Mouse (Mus musculus) forebrain, embryonic 13.5 days (tissue): ENCODE measurements at regions not wholly inside any gene's neighbourhood (a gene's known extent, or its start where the extent isn't known, plus 50 kb on each side); places are given as distances from the start of the nearest gene placed in this dataset.

ENCODE experiments used
- ATAC-seq: fragments of 200-750 bp; cut with Nextera tagmentation; 2 replicates; pipeline ENCODE4 v1.8.0; 2017
- H3K27ac ChIP-seq: fragments of 300-500 bp; sonication (generic); 2 replicates; pipeline ENCODE4 v1.5.1; 2015; ENCODE audit warnings: inconsistent platforms, mild to moderate bottlenecking, moderate library complexity
- H3K27me3 ChIP-seq: fragments of 300-500 bp; sonication (generic); 2 replicates; pipeline ENCODE4 v1.6.1; 2015; ENCODE audit warnings: mild to moderate bottlenecking, inconsistent platforms
- H3K36me3 ChIP-seq: fragments of 300-500 bp; sonication (generic); 2 replicates; pipeline ENCODE4 v1.6.1; 2015; ENCODE audit warnings: mild to moderate bottlenecking, inconsistent platforms; ENCODE audit not compliant: poor library complexity, severe bottlenecking
- H3K4me1 ChIP-seq: fragments of 300-500 bp; sonication (generic); 2 replicates; pipeline ENCODE4 v1.6.1; 2015; ENCODE audit warnings: inconsistent platforms
- H3K4me2 ChIP-seq: fragments of 300-500 bp; sonication (generic); 2 replicates; pipeline ENCODE4 v1.6.1; 2015; ENCODE audit warnings: inconsistent platforms, mild to moderate bottlenecking, moderate library complexity
- H3K4me3 ChIP-seq: fragments of 300-500 bp; sonication (generic); 2 replicates; pipeline ENCODE4 v1.5.1; 2015; ENCODE audit warnings: mild to moderate bottlenecking, inconsistent platforms
- H3K9ac ChIP-seq: fragments of 300-500 bp; sonication (generic); 2 replicates; pipeline ENCODE4 v1.6.1; 2015; ENCODE audit warnings: mild to moderate bottlenecking, inconsistent platforms
- H3K9me3 ChIP-seq: fragments of 300-500 bp; sonication (generic); replicated peaks from 2 replicates; pipeline ENCODE4 v1.6.1; 2016; ENCODE audit warnings: inconsistent platforms
- WGBS: fragments of 180-500 bp; shearing (Covaris S2); methylation state at CpG from one replicate; pipeline ENCODE4 v1.1.7; 2015; 5-methylcytosine and 5-hydroxymethylcytosine counted together

DNA sequence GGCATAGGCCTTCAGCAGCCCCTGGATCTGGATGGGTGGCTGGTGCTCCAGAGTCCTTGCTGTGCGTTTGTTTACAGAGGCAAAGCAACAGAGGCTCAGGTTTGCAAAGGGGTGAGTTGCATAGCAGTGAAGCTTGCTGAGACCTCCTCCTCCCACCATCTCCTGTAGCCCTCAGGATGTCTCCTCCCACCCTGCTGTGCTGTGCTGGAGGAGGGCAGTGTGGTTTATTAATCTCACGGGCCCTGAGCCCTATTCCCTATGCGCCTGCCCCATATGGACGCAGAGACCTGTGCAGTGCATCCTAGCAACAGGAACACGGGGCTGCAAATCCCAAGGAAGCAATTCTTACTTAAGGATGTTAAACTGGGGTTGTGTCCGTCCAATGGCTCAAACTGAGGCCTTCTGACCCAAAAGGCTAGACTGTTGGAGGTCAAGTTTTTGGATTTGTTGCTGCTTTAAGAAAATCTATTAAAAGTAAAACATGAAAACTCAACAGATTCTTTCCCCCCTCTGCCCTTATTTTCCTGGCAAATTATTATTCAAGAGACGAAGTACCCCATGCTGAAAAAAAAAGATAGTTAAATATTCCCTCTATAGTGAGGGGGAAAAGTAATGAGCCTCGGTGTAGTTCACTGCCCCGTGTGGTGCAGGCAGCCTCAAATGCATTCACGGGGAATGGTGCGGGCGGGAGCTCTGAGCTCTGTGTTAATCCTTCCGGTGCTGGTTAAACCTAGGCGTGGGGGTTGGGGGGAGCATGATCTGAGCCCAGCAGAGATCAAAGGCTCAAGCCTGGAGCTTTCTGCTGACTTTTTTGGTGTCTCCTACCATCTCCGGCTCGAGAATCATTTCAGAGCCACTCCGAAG is 297.8 kb downstream of the Cdh26 start:
- Histone ChIP-seq H3K4me1 (peaks cover 19% of the 10 kb centered on the region), H3K9ac (peak overlapping the region; percentile 8; the same call in 1 of the 2 replicates), H3K4me2 (peak overlapping the region; percentile 45), H3K9me3 (no peaks in the 10 kb centered on the region), H3K27ac (no peak overlapping the region; the same call in 1 of the 2 replicates), H3K36me3 (no peaks in the 10 kb centered on the region), H3K4me3 (no peak overlapping the region), H3K27me3 (no peaks in the 10 kb centered on the region)
- 3% methylated on average over 17 of the region's 17 CpGs for WGBS
- ATAC-seq, result peak; percentile 72

DNA sequence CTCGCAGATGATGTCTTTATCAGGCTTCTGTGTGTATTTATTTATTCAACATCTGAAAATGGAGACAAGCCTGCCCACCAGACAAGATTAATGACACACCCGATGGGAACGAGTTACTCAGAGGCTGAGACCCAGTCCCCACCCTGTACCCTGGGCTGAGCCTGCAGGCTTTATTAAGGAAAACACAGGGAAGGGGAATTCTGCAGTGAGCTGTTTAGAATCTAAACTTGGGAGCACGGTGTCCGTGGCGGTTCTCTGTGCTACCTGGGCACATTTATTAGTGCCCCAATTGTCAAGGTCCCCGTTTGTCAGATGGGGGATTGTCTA is 298.4 kb downstream of the Cdh26 start:
- no peak for ATAC-seq
- Histone ChIP-seq H3K9me3 (no peaks in the 10 kb centered on the region), H3K4me1 (peaks cover 19% of the 10 kb centered on the region), H3K4me3 (no peak overlapping the region), H3K27me3 (no peaks in the 10 kb centered on the region), H3K27ac (no peak overlapping the region), H3K36me3 (no peaks in the 10 kb centered on the region), H3K4me2 (peak overlapping the region; percentile 45), H3K9ac (peak overlapping the region; percentile 8; the same call in 1 of the 2 replicates)
- 5% methylated on average over 7 of the region's 7 CpGs for WGBS

GRCm38 (mm10) chr2:178735099-178735498 is 304.8 kb downstream of the Cdh26 start:
- no peak for ATAC-seq
- Histone ChIP-seq H3K4me1 (no peaks in the 10 kb centered on the region), H3K4me2 (no peak overlapping the region), H3K9me3 (no peaks in the 10 kb centered on the region), H3K36me3 (no peaks in the 10 kb centered on the region), H3K9ac (no peak overlapping the region), H3K4me3 (no peak overlapping the region), H3K27me3 (no peaks in the 10 kb centered on the region), H3K27ac (no peak overlapping the region)
- 18% methylated on average over 2 of the region's 2 CpGs for WGBS

DNA sequence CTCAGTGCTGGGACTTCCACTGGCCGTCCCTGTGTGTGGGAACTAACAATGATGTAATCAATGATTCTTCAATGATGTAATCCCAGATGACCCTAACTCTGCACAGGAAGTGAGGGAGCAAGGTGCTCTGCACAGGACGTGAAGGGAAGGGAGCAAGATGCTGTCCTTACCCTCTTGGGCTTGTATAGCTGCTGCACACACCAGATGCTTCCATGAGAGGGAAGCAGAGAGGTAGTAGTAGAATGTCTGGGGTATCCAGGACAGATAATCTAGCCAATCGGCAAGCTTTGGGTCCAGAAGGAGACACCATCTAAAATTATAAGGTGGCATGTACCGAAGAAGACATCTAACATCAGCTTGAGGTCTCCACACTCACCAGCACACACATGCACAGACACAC is 314.3 kb downstream of the Cdh26 start:
- H3K36me3 ChIP-seq, result no peaks in the 10 kb centered on the region
- H3K27ac ChIP-seq, result no peak overlapping the region
- no peaks in the 10 kb centered on the region for H3K27me3 ChIP-seq
- peaks cover 13% of the 10 kb centered on the region for H3K4me1 ChIP-seq
- no peaks in the 10 kb centered on the region for H3K9me3 ChIP-seq
- no peak overlapping the region for H3K9ac ChIP-seq
- no peak overlapping the region for H3K4me2 ChIP-seq
- ATAC-seq, result no peak
- WGBS, result 77% methylated on average over 4 of the region's 4 CpGs
- no peak overlapping the region for H3K4me3 ChIP-seq

GRCm38 (mm10) chr2:178745296-178746015 is 315.1 kb downstream of the Cdh26 start:
- Histone ChIP-seq H3K4me3 (no peak overlapping the region), H3K36me3 (no peaks in the 10 kb centered on the region), H3K9ac (no peak overlapping the region), H3K4me2 (0 out of 2 replicates have a peak overlapping the region, but pooled peaks have one; percentile 19), H3K9me3 (no peaks in the 10 kb centered on the region), H3K27me3 (no peaks in the 10 kb centered on the region), H3K4me1 (peaks cover 13% of the 10 kb centered on the region), H3K27ac (no peak overlapping the region)
- ATAC-seq, result peak; percentile 62; the same call in 1 of the 2 replicates
- WGBS, result 12% methylated on average over 14 of the region's 14 CpGs

GRCm38 (mm10) chr2:178751247-178751646 is 320.9 kb downstream of the Cdh26 start:
- H3K27me3 ChIP-seq, result no peaks in the 10 kb centered on the region
- H3K36me3 ChIP-seq, result no peaks in the 10 kb centered on the region
- no peak overlapping the region for H3K9ac ChIP-seq
- no peaks in the 10 kb centered on the region for H3K9me3 ChIP-seq
- no peak overlapping the region for H3K4me2 ChIP-seq
- H3K4me1 ChIP-seq, result no peaks in the 10 kb centered on the region
- no peak for ATAC-seq
- H3K4me3 ChIP-seq, result no peak overlapping the region
- WGBS, result 90% methylated on average over 1 of the region's 1 CpGs
- no peak overlapping the region for H3K27ac ChIP-seq

DNA sequence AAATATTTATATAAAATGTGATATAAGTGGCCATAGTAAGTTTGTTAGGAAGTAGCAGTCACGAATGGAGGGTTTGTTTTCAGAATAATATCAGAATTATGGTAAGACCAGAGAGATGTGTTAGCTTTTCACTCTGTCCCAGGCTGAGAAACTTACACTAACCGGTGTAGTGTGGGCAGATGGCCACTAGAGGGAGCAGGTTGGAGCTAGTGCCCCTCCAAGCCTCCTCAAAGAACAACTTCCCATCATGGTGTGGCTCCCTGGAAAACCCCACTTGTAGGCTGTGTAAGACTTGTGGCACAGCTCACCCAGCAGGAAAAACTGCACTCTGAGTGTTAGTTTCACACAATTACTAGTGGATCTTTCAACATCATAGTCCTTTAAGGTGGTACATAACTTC is 328.0 kb downstream of the Cdh26 start:
- Histone ChIP-seq H3K4me3 (no peak overlapping the region), H3K4me1 (no peaks in the 10 kb centered on the region), H3K9ac (no peak overlapping the region), H3K36me3 (no peaks in the 10 kb centered on the region), H3K4me2 (no peak overlapping the region), H3K27me3 (no peaks in the 10 kb centered on the region), H3K27ac (no peak overlapping the region), H3K9me3 (no peaks in the 10 kb centered on the region)
- ATAC-seq, result peak; percentile 78
- 0% methylated on average over 2 of the region's 2 CpGs for WGBS

DNA sequence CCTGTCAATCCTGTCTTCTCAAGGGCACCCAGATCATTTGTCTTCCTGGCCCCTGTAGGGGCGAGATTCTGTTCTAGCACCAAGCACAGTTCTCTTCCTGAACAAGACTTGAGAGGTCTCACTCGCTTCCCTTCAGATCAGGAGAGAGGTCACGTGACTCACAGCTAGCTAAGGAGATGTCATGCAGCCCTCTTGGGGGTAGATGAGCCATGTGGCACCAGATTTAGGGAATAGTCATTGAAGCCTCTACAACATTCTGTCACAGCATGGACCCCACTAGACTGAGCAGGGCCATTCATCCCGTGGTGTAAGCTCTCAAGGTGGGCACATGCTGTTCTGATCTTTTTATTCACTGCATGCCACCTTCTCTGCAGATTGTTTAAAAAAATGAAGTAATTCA is 338.2 kb downstream of the Cdh26 start:
- WGBS, result 75% methylated on average over 4 of the region's 4 CpGs
- Histone ChIP-seq H3K36me3 (no peaks in the 10 kb centered on the region), H3K4me1 (peaks cover 5% of the 10 kb centered on the region; the same call in 1 of the 2 replicates), H3K27ac (no peak overlapping the region), H3K4me3 (no peak overlapping the region), H3K9ac (no peak overlapping the region), H3K4me2 (no peak overlapping the region), H3K9me3 (no peaks in the 10 kb centered on the region), H3K27me3 (no peaks in the 10 kb centered on the region)
- no peak for ATAC-seq

- Histone ChIP-seq H3K27me3 (no peaks in the 10 kb centered on the region), H3K4me2 (no peak overlapping the region), H3K4me1 (peaks cover 5% of the 10 kb centered on the region; the same call in 1 of the 2 replicates), H3K27ac (no peak overlapping the region), H3K9me3 (no peaks in the 10 kb centered on the region), H3K9ac (no peak overlapping the region), H3K36me3 (no peaks in the 10 kb centered on the region), H3K4me3 (no peak overlapping the region)
- no peak for ATAC-seq
- 87% methylated on average over 4 of the region's 4 CpGs for WGBS
These were observed 338.7 kb downstream of the Cdh26 start for GRCm38 (mm10) chr2:178769001-178769400.

- no peaks in the 10 kb centered on the region for H3K36me3 ChIP-seq
- WGBS, result 24% methylated on average over 1 of the region's 1 CpGs
- H3K27ac ChIP-seq, result no peak overlapping the region
- H3K27me3 ChIP-seq, result no peaks in the 10 kb centered on the region
- H3K4me3 ChIP-seq, result no peak overlapping the region
- H3K9me3 ChIP-seq, result no peaks in the 10 kb centered on the region
- ATAC-seq, result no peak
- H3K4me1 ChIP-seq, result peaks cover 5% of the 10 kb centered on the region; the same call in 1 of the 2 replicates
- H3K4me2 ChIP-seq, result no peak overlapping the region
- H3K9ac ChIP-seq, result no peak overlapping the region
These were observed 341.1 kb downstream of the Cdh26 start for GRCm38 (mm10) chr2:178771435-178771834.

DNA sequence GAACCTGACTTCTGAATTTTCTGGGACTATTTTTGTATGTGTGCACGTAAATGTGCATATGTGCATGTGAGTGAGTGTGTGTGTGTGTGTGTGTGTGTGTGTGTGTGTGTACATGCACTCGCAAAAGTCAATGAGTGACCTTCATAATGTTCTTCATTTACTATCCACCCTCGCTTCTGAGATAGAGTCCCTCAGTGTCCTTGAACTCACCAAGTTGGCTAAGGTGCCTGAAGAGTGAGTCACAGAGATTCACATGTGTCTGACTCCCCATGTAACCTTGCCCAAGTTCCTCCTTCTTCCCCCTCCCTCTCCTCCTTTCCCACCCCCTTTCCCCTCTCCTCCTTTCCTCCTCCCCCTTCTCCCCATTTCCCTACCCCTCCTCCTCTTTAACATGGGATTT is 341.6 kb downstream of the Cdh26 start:
- H3K4me3 ChIP-seq, result no peak overlapping the region
- no peaks in the 10 kb centered on the region for H3K9me3 ChIP-seq
- no peak overlapping the region for H3K4me2 ChIP-seq
- no peaks in the 10 kb centered on the region for H3K27me3 ChIP-seq
- no peak for ATAC-seq
- H3K9ac ChIP-seq, result no peak overlapping the region
- 91% methylated on average over 3 of the region's 3 CpGs for WGBS
- H3K36me3 ChIP-seq, result no peaks in the 10 kb centered on the region
- no peak overlapping the region for H3K27ac ChIP-seq
- H3K4me1 ChIP-seq, result peaks cover 5% of the 10 kb centered on the region; the same call in 1 of the 2 replicates

- H3K27me3 ChIP-seq, result no peaks in the 10 kb centered on the region
- no peaks in the 10 kb centered on the region for H3K9me3 ChIP-seq
- WGBS, result 55% methylated on average over 25 of the region's 25 CpGs
- peak; percentile 88 for ATAC-seq
- H3K27ac ChIP-seq, result 0 out of 2 replicates have a peak overlapping the region, but pooled peaks have one; percentile 22
- no peaks in the 10 kb centered on the region for H3K36me3 ChIP-seq
- H3K4me1 ChIP-seq, result peaks cover 21% of the 10 kb centered on the region
- H3K9ac ChIP-seq, result no peak overlapping the region
- H3K4me2 ChIP-seq, result peak overlapping the region; percentile 7; the same call in 1 of the 2 replicates
- no peak overlapping the region for H3K4me3 ChIP-seq
These were observed 354.7 kb downstream of the Cdh26 start for GRCm38 (mm10) chr2:178784822-178785589.
